ENCODE assay signal across 13 mouse cellular contexts in genomic region chr11:103707005-103707404, GRCm38 (mm10). TPM values are rescaled to one million over a fixed set of nuclear protein-coding genes. Genes with fewer than 3 reads are reported as not detected.
DNase-seq lines count a peak whose midpoint lies in the region; ATAC-seq and TF ChIP-seq lines count a peak whose summit lies in the region.
"Had no signal": no experiment of that assay in that cellular context is flagged by ENCODE, and none has a peak within 500 bp of the region (broad histone marks: within the 10 kb centered on the region; RNA-seq: fewer than 3 reads in every experiment).

No protein-coding gene starts in this region.

- no peaks in the 10 kb centered on the region for H3K4me1 ChIP-seq in intestine, embryonic 16.5 days (ENCODE audit: control insufficient read depth, insufficient read depth, low read length)
- no peaks in the 10 kb centered on the region for H3K4me1 ChIP-seq in intestine, embryonic 15.5 days (replicated peaks)
- peaks cover 7% of the 10 kb centered on the region for H3K4me1 ChIP-seq in heart, adult 2 months (ENCODE audit: control insufficient read depth, insufficient read depth, low read length)
- H3K4me1 ChIP-seq in kidney, adult 2 months (ENCODE audit: control insufficient read depth, insufficient read depth, low read length) = peaks cover 30% of the 10 kb centered on the region
- H3K4me1 ChIP-seq in embryonic facial prominence, embryonic 10.5 days = peaks cover 10% of the 10 kb centered on the region
- H3K4me1 ChIP-seq: liver, embryonic 15.5 days; neural tube, embryonic 12.5 days had no signal

- WGBS in intestine, embryonic 16.5 days = 45% methylated on average over 8 of the region's 8 CpGs
- 52% methylated on average over 8 of the region's 8 CpGs for WGBS in intestine, embryonic 15.5 days
- 32% methylated on average over 8 of the region's 8 CpGs for WGBS in heart, adult 2 months
- WGBS in kidney, adult 2 months = 31% methylated on average over 8 of the region's 8 CpGs
- WGBS in embryonic facial prominence, embryonic 10.5 days = 53% methylated on average over 8 of the region's 8 CpGs

- H3K36me3 ChIP-seq in intestine, embryonic 16.5 days (ENCODE audit: control insufficient read depth, insufficient read depth, low read length) = no peaks in the 10 kb centered on the region
- no peaks in the 10 kb centered on the region for H3K36me3 ChIP-seq in intestine, embryonic 15.5 days
- no peaks in the 10 kb centered on the region for H3K36me3 ChIP-seq in heart, adult 2 months (ENCODE audit: control insufficient read depth, insufficient read depth, low read length)
- H3K36me3 ChIP-seq in kidney, adult 2 months (ENCODE audit: control insufficient read depth, insufficient read depth, low read length) = no peaks in the 10 kb centered on the region
- H3K36me3 ChIP-seq in embryonic facial prominence, embryonic 10.5 days (replicated peaks) = no peaks in the 10 kb centered on the region
- H3K36me3 ChIP-seq: liver, embryonic 15.5 days; neural tube, embryonic 12.5 days had no signal

- H3K4me2 ChIP-seq in intestine, embryonic 16.5 days (ENCODE audit: low read depth, low read length) = no peak overlapping the region
- H3K4me2 ChIP-seq in intestine, embryonic 15.5 days (replicated peaks) = no peak overlapping the region
- H3K4me2 ChIP-seq: liver, embryonic 15.5 days; neural tube, embryonic 12.5 days had no signal

- TF ChIP-seq CTCF in heart, adult 2 months (IDR thresholded peaks at IDR 0.05) = peak; percentile 33
- no peak; the same call in 1 of the 2 replicates for TF ChIP-seq CTCF in kidney, adult 2 months (conservative IDR thresholded peaks at IDR 0.05; ENCODE audit: insufficient read depth, insufficient read length, low read depth, low read length)

- no peak; the same call in 1 of the 2 replicates for TF ChIP-seq POLR2A in heart, adult 2 months (IDR thresholded peaks at IDR 0.05; ENCODE audit: insufficient read depth, low read depth, low read length)
- no peak for TF ChIP-seq POLR2A in kidney, adult 2 months (IDR thresholded peaks at IDR 0.05; ENCODE audit: low read depth, low read length)

- DNase-seq in heart, adult 2 months = peak; percentile 69 to 81
- DNase-seq in kidney, adult 2 months = peak; percentile 93
- DNase-seq in lung, postnatal 10 days = peak; percentile 84
- DNase-seq in embryonic facial prominence, embryonic 10.5 days (ENCODE audit: low spot score) = no peak
- DNase-seq in c-Kit-positive CD71-positive TER-119-positive erythroid progenitor cells, embryonic 14.5 days (ENCODE audit: low spot score) = no peak
- no peak for DNase-seq in spleen, postnatal 10 days (ENCODE audit: low spot score in 2 of 2)
- DNase-seq: cerebellum, postnatal 36 days had no signal

- peak; percentile 72 for TF ChIP-seq EP300 in heart, adult 2 months (IDR thresholded peaks at IDR 0.05; ENCODE audit: insufficient read depth, low read depth, low read length)

- ATAC-seq in intestine, embryonic 16.5 days = peak; percentile 38; the same call in 1 of the 2 replicates
- no peak for ATAC-seq in intestine, embryonic 15.5 days
- ATAC-seq: forebrain, embryonic 16.5 days had no signal

- H3K27ac ChIP-seq in intestine, embryonic 16.5 days (ENCODE audit: low read length) = no peak overlapping the region
- H3K27ac ChIP-seq in intestine, embryonic 15.5 days = no peak overlapping the region
- peak overlapping the region; percentile 73 for H3K27ac ChIP-seq in heart, adult 2 months
- H3K27ac ChIP-seq in kidney, adult 2 months (ENCODE audit: insufficient read depth, low read depth, low read length) = peak overlapping the region; percentile 61
- H3K27ac ChIP-seq in embryonic facial prominence, embryonic 10.5 days (replicated peaks) = no peak overlapping the region
- H3K27ac ChIP-seq: liver, embryonic 15.5 days; neural tube, embryonic 12.5 days had no signal

- H3K79me2 ChIP-seq in heart, adult 2 months (replicated peaks; ENCODE audit: control insufficient read depth, insufficient read depth, low read length) = no peaks in the 10 kb centered on the region

- no peak overlapping the region for H3K9ac ChIP-seq in intestine, embryonic 16.5 days (ENCODE audit: low read depth, low read length)
- H3K9ac ChIP-seq in intestine, embryonic 15.5 days = no peak overlapping the region
- no peak overlapping the region for H3K9ac ChIP-seq in heart, adult 2 months (ENCODE audit: low read depth, low read length)
- H3K9ac ChIP-seq: liver, embryonic 15.5 days; neural tube, embryonic 12.5 days had no signal

- no peaks in the 10 kb centered on the region for H3K9me3 ChIP-seq in intestine, embryonic 16.5 days (ENCODE audit: control insufficient read depth, low read length)
- no peaks in the 10 kb centered on the region for H3K9me3 ChIP-seq in intestine, embryonic 15.5 days
- H3K9me3 ChIP-seq in embryonic facial prominence, embryonic 10.5 days = no peaks in the 10 kb centered on the region
- H3K9me3 ChIP-seq: liver, embryonic 15.5 days; neural tube, embryonic 12.5 days had no signal

- no peak overlapping the region for H3K4me3 ChIP-seq in intestine, embryonic 16.5 days (ENCODE audit: low read length)
- no peak overlapping the region for H3K4me3 ChIP-seq in intestine, embryonic 15.5 days (replicated peaks)
- no peak overlapping the region for H3K4me3 ChIP-seq in heart, adult 2 months
- H3K4me3 ChIP-seq in kidney, adult 2 months (ENCODE audit: insufficient read depth, low read depth, low read length) = no peak overlapping the region
- no peak overlapping the region for H3K4me3 ChIP-seq in embryonic facial prominence, embryonic 10.5 days
- H3K4me3 ChIP-seq: liver, embryonic 15.5 days; neural tube, embryonic 12.5 days had no signal

- H3K27me3 ChIP-seq in intestine, embryonic 16.5 days (replicated peaks; ENCODE audit: control insufficient read depth, insufficient read depth, low read length) = no peaks in the 10 kb centered on the region
- H3K27me3 ChIP-seq in intestine, embryonic 15.5 days (replicated peaks) = no peaks in the 10 kb centered on the region
- H3K27me3 ChIP-seq in heart, adult 2 months (ENCODE audit: control insufficient read depth, insufficient read depth, low read length) = no peaks in the 10 kb centered on the region
- no peaks in the 10 kb centered on the region for H3K27me3 ChIP-seq in kidney, adult 2 months (replicated peaks; ENCODE audit: control insufficient read depth, insufficient read depth, low read length)
- peaks cover 13% of the 10 kb centered on the region for H3K27me3 ChIP-seq in embryonic facial prominence, embryonic 10.5 days (replicated peaks; ENCODE audit: low read depth, poor library complexity, severe bottlenecking)
- H3K27me3 ChIP-seq: liver, embryonic 15.5 days; neural tube, embryonic 12.5 days had no signal

- intact Hi-C loops in heart, adult 2 months (cut with DNase I) = no loop called here

RNA-seq across cellular contexts. Expression of gene Gosr2, which starts 9.3 kb away (rescaled TPM):
- polyA plus RNA-seq in intestine, embryonic 16.5 days (2015; fragmentation: Nextera tagmentation; extraction: Ambion mirVana) = 73.3 and 76.3 TPM in 2 replicates
- 65.3 and 70.7 TPM in 2 replicates for polyA plus RNA-seq in intestine, embryonic 15.5 days (2015; fragmentation: Nextera tagmentation; extraction: Ambion mirVana)
- total RNA-seq in heart, adult 2 months (2021) = 10 to 100 TPM; 33.2 to 37.8 TPM
- 49.7 and 69.7 TPM in 2 replicates for polyA plus RNA-seq in heart, adult 2 months (2012; rRNA removed)
- polyA plus RNA-seq in kidney, adult 2 months (2012; rRNA removed) = 94.2 and 101 TPM in 2 replicates
- polyA plus RNA-seq in embryonic facial prominence, embryonic 10.5 days (2016; fragmentation: Nextera tagmentation; extraction: Ambion mirVana) = 96.6 and 99.6 TPM in 2 replicates

RNA-seq across cellular contexts. Expression of gene Wnt9b, which starts 42.6 kb away (rescaled TPM):
- polyA plus RNA-seq in intestine, embryonic 16.5 days (2015; fragmentation: Nextera tagmentation; extraction: Ambion mirVana) = 0.05 and 0.06 TPM in 2 replicates
- polyA plus RNA-seq in intestine, embryonic 15.5 days (2015; fragmentation: Nextera tagmentation; extraction: Ambion mirVana) = 0.04 and 0.08 TPM in 2 replicates
- total RNA-seq in heart, adult 2 months (2021) = under 1 TPM; 0.70 to 0.75 TPM
- polyA plus RNA-seq in heart, adult 2 months (2012; rRNA removed) = 0.41 and 0.61 TPM in 2 replicates
- polyA plus RNA-seq in kidney, adult 2 months (2012; rRNA removed) = 2.7 and 3.5 TPM in 2 replicates
- polyA plus RNA-seq in embryonic facial prominence, embryonic 10.5 days (2016; fragmentation: Nextera tagmentation; extraction: Ambion mirVana) = 4.5 and 5.3 TPM in 2 replicates

RNA-seq across cellular contexts. Expression of gene Rprml, which starts 57.6 kb away (rescaled TPM):
- polyA plus RNA-seq in intestine, embryonic 16.5 days (2015; fragmentation: Nextera tagmentation; extraction: Ambion mirVana) = 0.44 and 0.81 TPM in 2 replicates
- 0.44 and 0.52 TPM in 2 replicates for polyA plus RNA-seq in intestine, embryonic 15.5 days (2015; fragmentation: Nextera tagmentation; extraction: Ambion mirVana)
- total RNA-seq in heart, adult 2 months (2021) = not detected
- polyA plus RNA-seq in heart, adult 2 months (2012; rRNA removed) = not detected in 2 replicates
- 0.12 TPM in 1 of 2 replicates, not detected in the other for polyA plus RNA-seq in kidney, adult 2 months (2012; rRNA removed)
- 0.15 and 0.39 TPM in 2 replicates for polyA plus RNA-seq in embryonic facial prominence, embryonic 10.5 days (2016; fragmentation: Nextera tagmentation; extraction: Ambion mirVana)
- polyA plus RNA-seq: liver, embryonic 15.5 days; neural tube, embryonic 12.5 days; stomach, embryonic 14.5 days had no signal

Comparison
In these comparisons a context has a peak if more than half of its experiments do, and no peak if none do; other contexts are left out.
1. H3K27ac ChIP-seq: peak in heart, adult 2 months (single experiment) and kidney, adult 2 months (single experiment); none in intestine, embryonic 16.5 days (single experiment), intestine, embryonic 15.5 days (single experiment) and embryonic facial prominence, embryonic 10.5 days (single experiment).
2. DNase-seq: peak in heart, adult 2 months (2 of 2), kidney, adult 2 months (single experiment) and lung, postnatal 10 days (single experiment); none in embryonic facial prominence, embryonic 10.5 days (single experiment), c-Kit-positive CD71-positive TER-119-positive erythroid progenitor cells, embryonic 14.5 days (single experiment) and spleen, postnatal 10 days (0 of 2).